ENCODE assay signal across 13 mouse cellular contexts in genomic region chr4:141993347-141994061, GRCm38 (mm10). TPM values are rescaled to one million over a fixed set of nuclear protein-coding genes. Genes with fewer than 3 reads are reported as not detected.
DNase-seq lines count a peak whose midpoint lies in the region; ATAC-seq and TF ChIP-seq lines count a peak whose summit lies in the region.
"Had no signal": no experiment of that assay in that cellular context is flagged by ENCODE, and none has a peak within 500 bp of the region (broad histone marks: within the 10 kb centered on the region; RNA-seq: fewer than 3 reads in every experiment).

No protein-coding gene starts in this region.

- H3K4me2 ChIP-seq in kidney, postnatal 0 days (ENCODE audit: low read length) = no peak overlapping the region
- no peak overlapping the region for H3K4me2 ChIP-seq in kidney, embryonic 16.5 days (replicated peaks; ENCODE audit: low read depth, low read length)
- H3K4me2 ChIP-seq: heart, embryonic 13.5 days; hindbrain, embryonic 12.5 days; limb, embryonic 13.5 days; midbrain, embryonic 13.5 days had no signal

- H3K4me1 ChIP-seq in kidney, postnatal 0 days (replicated peaks; ENCODE audit: insufficient read depth, low read length) = 0 out of 2 replicates have a peak, but pooled peaks cover 5% of the 10 kb centered on the region
- peaks cover 4% of the 10 kb centered on the region; the same call in 1 of the 2 replicates for H3K4me1 ChIP-seq in kidney, embryonic 16.5 days (ENCODE audit: insufficient read depth, low read length)
- H3K4me1 ChIP-seq: hindbrain, embryonic 12.5 days had no signal

- no peaks in the 10 kb centered on the region for H3K9me3 ChIP-seq in kidney, postnatal 0 days (replicated peaks; ENCODE audit: low read length)
- H3K9me3 ChIP-seq in kidney, embryonic 16.5 days (ENCODE audit: low read length) = no peaks in the 10 kb centered on the region
- H3K9me3 ChIP-seq: heart, embryonic 13.5 days; hindbrain, embryonic 12.5 days; limb, embryonic 13.5 days; midbrain, embryonic 13.5 days had no signal

- intact Hi-C loops in left cerebral cortex, adult 2 months (cut with DNase I) = no loop called here

- DNase-seq in kidney, postnatal 0 days (ENCODE audit: low spot score) = no peak
- DNase-seq in A20 (ENCODE audit: low read depth, low spot score) (peak; percentile 68), ZHBTc4 (ENCODE audit: low read depth, low spot score) (peak; percentile 82)
- DNase-seq in left cerebral cortex, adult 2 months (ENCODE audit: extremely low spot score in 1 of 2, low spot score in 2 of 2) = no peak
- no peak for DNase-seq in heart, postnatal 4 days
- DNase-seq: gastrocnemius, postnatal 36 days; lung, postnatal 14 days had no signal

- no peaks in the 10 kb centered on the region for H3K36me3 ChIP-seq in kidney, postnatal 0 days (ENCODE audit: insufficient read depth, low read length)
- no peaks in the 10 kb centered on the region for H3K36me3 ChIP-seq in kidney, embryonic 16.5 days (ENCODE audit: insufficient read depth, low read length)
- H3K36me3 ChIP-seq: heart, embryonic 13.5 days; hindbrain, embryonic 12.5 days; limb, embryonic 13.5 days; midbrain, embryonic 13.5 days had no signal

- no peak for TF ChIP-seq CTCF in kidney, postnatal 0 days (IDR thresholded peaks at IDR 0.05; ENCODE audit: low read depth)
- no peak for TF ChIP-seq CTCF in left cerebral cortex, adult 2 months (IDR thresholded peaks at IDR 0.05)

- ATAC-seq in kidney, postnatal 0 days (replicated peaks; ENCODE audit: low FRiP score, low read depth) = 0 out of 2 replicates have a peak, but pooled peaks have one; percentile 15
- no peak for ATAC-seq in kidney, embryonic 16.5 days (ENCODE audit: low FRiP score, low TSS enrichment)
- ATAC-seq in monocyte, adult 5-6 weeks (replicated peaks; ENCODE audit: insufficient number of reproducible peaks, low FRiP score, low TSS enrichment, poor library complexity, severe bottlenecking) = peak; percentile 16; the same call in 1 of the 2 replicates
- ATAC-seq: midbrain, embryonic 13.5 days had no signal

- no peak overlapping the region for H3K9ac ChIP-seq in kidney, postnatal 0 days (ENCODE audit: low read depth, low read length)
- no peak overlapping the region for H3K9ac ChIP-seq in kidney, embryonic 16.5 days (replicated peaks; ENCODE audit: low read length)
- H3K9ac ChIP-seq: heart, embryonic 13.5 days; hindbrain, embryonic 12.5 days; limb, embryonic 13.5 days; midbrain, embryonic 13.5 days had no signal

- no peak overlapping the region for H3K4me3 ChIP-seq in kidney, postnatal 0 days (replicated peaks; ENCODE audit: low read depth, low read length)
- no peak overlapping the region for H3K4me3 ChIP-seq in kidney, embryonic 16.5 days (ENCODE audit: low read length)
- no peak overlapping the region for H3K4me3 ChIP-seq in left cerebral cortex, adult 2 months
- H3K4me3 ChIP-seq: heart, embryonic 13.5 days; hindbrain, embryonic 12.5 days; limb, embryonic 13.5 days; midbrain, embryonic 13.5 days had no signal

- no peaks in the 10 kb centered on the region for H3K27me3 ChIP-seq in kidney, postnatal 0 days (ENCODE audit: insufficient read depth, low read length)
- no peaks in the 10 kb centered on the region for H3K27me3 ChIP-seq in kidney, embryonic 16.5 days (ENCODE audit: insufficient read depth, low read length)
- H3K27me3 ChIP-seq: heart, embryonic 13.5 days; hindbrain, embryonic 12.5 days; limb, embryonic 13.5 days; midbrain, embryonic 13.5 days had no signal

- no peak overlapping the region for H3K27ac ChIP-seq in kidney, postnatal 0 days
- no peak overlapping the region for H3K27ac ChIP-seq in kidney, embryonic 16.5 days (ENCODE audit: low read length)
- H3K27ac ChIP-seq in left cerebral cortex, adult 2 months = no peak overlapping the region
- H3K27ac ChIP-seq: heart, embryonic 13.5 days; hindbrain, embryonic 12.5 days; limb, embryonic 13.5 days; midbrain, embryonic 13.5 days had no signal

- 65% methylated on average over 5 of the region's 5 CpGs for WGBS in kidney, postnatal 0 days
- 70% methylated on average over 5 of the region's 5 CpGs for WGBS in kidney, embryonic 16.5 days

RNA-seq across cellular contexts. Expression of gene Fhad1, which starts 21.4 kb away (rescaled TPM):
- polyA plus RNA-seq in kidney, postnatal 0 days (2015; fragmentation: Nextera tagmentation; extraction: Ambion mirVana) = 0.32 and 0.50 TPM in 2 replicates
- polyA plus RNA-seq in kidney, embryonic 16.5 days (2015; fragmentation: Nextera tagmentation; extraction: Ambion mirVana) = 0.74 and 1.0 TPM in 2 replicates
- 0.32 to 4.4 TPM (median 0.38 TPM) in 3 replicates for total RNA-seq in monocyte, adult 5-6 weeks (2017)
- 1 to 10 TPM; 9.0 to 9.2 TPM for total RNA-seq in left cerebral cortex, adult 2 months (2021)
- total RNA-seq in heart, postnatal 4 days (2021) = 1 to 10 TPM; 1.2 to 1.4 TPM

Comparison
In these comparisons a context has a peak if more than half of its experiments do, and no peak if none do; other contexts are left out.
1. DNase-seq: peak in A20 (single experiment) and ZHBTc4 (single experiment); none in kidney, postnatal 0 days (single experiment), left cerebral cortex, adult 2 months (0 of 2) and heart, postnatal 4 days (single experiment).